Mouse (Mus musculus): ENCODE data around the gene Prox1. TPM values are rescaled to one million over a fixed set of nuclear protein-coding genes. Genes with fewer than 3 reads are reported as not detected.

Gene Prox1
- polyA plus RNA-seq, 1 experiment, result 0.01 TPM

DNA sequence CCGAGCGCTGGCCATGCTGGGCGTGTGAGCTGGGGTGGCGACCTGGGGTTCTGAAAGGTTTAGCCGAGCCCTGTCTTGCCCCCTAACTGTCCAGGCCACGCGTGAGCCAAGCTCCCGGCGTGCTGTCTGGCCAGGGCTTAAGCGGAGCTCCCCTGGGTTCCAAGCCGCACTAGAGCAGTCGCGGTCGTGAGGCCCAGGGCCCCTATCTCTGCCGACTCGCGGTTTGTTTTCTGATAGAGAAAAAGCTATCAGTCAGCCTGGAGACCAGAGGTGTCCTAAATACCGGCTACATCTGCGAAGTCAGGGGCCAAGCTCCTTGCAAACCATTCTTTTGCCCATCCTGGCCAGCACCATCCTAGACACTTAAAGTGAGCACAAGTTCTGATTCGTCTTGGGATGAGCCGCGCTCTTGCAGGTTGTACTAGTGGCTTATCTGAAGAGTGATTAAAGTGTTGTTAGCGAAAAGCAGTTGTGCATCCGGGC, 2.5 kb upstream of the Prox1 start:
- Histone ChIP-seq H3K4me3 (ENCODE audit: insufficient read depth, poor library complexity, severe bottlenecking) (no peak overlapping the region), H3K79me2 (ENCODE audit: control insufficient read depth, insufficient read depth) (no peaks in the 10 kb centered on the region), H3K79me3 (ENCODE audit: low read depth) (no peaks in the 10 kb centered on the region), H3K27me3 (ENCODE audit: control insufficient read depth, insufficient read depth, insufficient read length) (peaks cover 24% of the 10 kb centered on the region), H3K36me3 (ENCODE audit: control insufficient read depth, insufficient read depth) (no peaks in the 10 kb centered on the region), H3ac (ENCODE audit: control insufficient read depth, insufficient read length, low read depth) (no peak overlapping the region)
- TF ChIP-seq MYOD1 (IDR thresholded peaks at IDR 0.05; ENCODE audit: control insufficient read depth, insufficient read length, low read depth), result no peak
- no peak for TF ChIP-seq USF1 (IDR thresholded peaks at IDR 0.05; ENCODE audit: low read depth)
- no peak for TF ChIP-seq CTCF (IDR thresholded peaks at IDR 0.05; ENCODE audit: control insufficient read depth, insufficient read depth, insufficient read length)
- TF ChIP-seq CEBPB (IDR thresholded peaks at IDR 0.05; ENCODE audit: low read depth), result no peak
- TF ChIP-seq MYOG (IDR thresholded peaks at IDR 0.05; ENCODE audit: control insufficient read depth, extremely low read depth, insufficient read length), result no peak
- TF ChIP-seq FOSL1 (IDR thresholded peaks at IDR 0.05; ENCODE audit: insufficient read depth, low read length, poor library complexity, severe bottlenecking), result no peak
- TF ChIP-seq MAX (IDR thresholded peaks at IDR 0.05), result no peak

DNA sequence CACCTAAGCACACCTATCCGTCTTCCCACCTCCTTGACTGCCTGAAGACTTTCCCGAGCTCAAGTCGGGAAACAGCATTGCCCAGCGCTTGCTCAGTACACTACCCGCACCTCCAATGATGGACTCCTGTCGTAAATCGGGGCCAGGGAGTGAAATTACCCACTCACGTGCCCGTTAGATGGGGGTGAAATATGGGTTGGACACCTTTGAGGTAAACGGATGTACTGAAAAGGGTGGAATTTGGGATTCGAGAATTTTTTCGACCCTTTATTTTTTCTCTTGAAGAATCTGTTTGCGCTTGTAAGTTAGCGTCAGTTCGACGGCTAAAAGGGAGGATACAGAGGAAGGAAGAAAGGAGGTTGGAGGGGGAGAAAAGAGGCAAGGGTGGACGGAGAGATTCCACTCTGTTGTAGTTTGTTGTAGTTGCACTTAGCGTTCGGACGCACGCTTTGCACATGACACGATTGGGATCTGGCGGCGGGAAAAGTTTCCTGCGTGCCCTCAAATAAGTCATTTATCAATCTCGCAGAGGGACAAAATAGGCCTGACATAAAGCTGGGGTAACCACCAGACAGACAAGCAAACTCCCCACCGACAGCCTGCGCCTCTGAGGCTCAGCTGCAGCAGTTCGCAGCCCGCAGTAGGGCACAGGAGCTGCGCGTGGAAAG, 1.9 kb upstream of the Prox1 start:
- H3K36me3 ChIP-seq (ENCODE audit: control insufficient read depth, insufficient read depth), result no peaks in the 10 kb centered on the region
- peaks cover 25% of the 10 kb centered on the region for H3K27me3 ChIP-seq (ENCODE audit: control insufficient read depth, insufficient read depth, insufficient read length)
- H3K79me3 ChIP-seq (ENCODE audit: low read depth), result no peaks in the 10 kb centered on the region
- no peak overlapping the region for H3ac ChIP-seq (ENCODE audit: control insufficient read depth, insufficient read length, low read depth)
- H3K79me2 ChIP-seq (ENCODE audit: control insufficient read depth, insufficient read depth), result no peaks in the 10 kb centered on the region
- no peak for TF ChIP-seq MYOD1 (IDR thresholded peaks at IDR 0.05; ENCODE audit: control insufficient read depth, insufficient read length, low read depth)
- no peak for TF ChIP-seq CEBPB (IDR thresholded peaks at IDR 0.05; ENCODE audit: low read depth)
- no peak for TF ChIP-seq MAX (IDR thresholded peaks at IDR 0.05)
- TF ChIP-seq FOSL1 (IDR thresholded peaks at IDR 0.05; ENCODE audit: insufficient read depth, low read length, poor library complexity, severe bottlenecking), result no peak
- TF ChIP-seq USF1 (IDR thresholded peaks at IDR 0.05; ENCODE audit: low read depth), result no peak
- no peak for TF ChIP-seq CTCF (IDR thresholded peaks at IDR 0.05; ENCODE audit: control insufficient read depth, insufficient read depth, insufficient read length)
- TF ChIP-seq MYOG (IDR thresholded peaks at IDR 0.05; ENCODE audit: control insufficient read depth, extremely low read depth, insufficient read length), result no peak
- H3K4me3 ChIP-seq (ENCODE audit: insufficient read depth, poor library complexity, severe bottlenecking), result no peak overlapping the region

DNA sequence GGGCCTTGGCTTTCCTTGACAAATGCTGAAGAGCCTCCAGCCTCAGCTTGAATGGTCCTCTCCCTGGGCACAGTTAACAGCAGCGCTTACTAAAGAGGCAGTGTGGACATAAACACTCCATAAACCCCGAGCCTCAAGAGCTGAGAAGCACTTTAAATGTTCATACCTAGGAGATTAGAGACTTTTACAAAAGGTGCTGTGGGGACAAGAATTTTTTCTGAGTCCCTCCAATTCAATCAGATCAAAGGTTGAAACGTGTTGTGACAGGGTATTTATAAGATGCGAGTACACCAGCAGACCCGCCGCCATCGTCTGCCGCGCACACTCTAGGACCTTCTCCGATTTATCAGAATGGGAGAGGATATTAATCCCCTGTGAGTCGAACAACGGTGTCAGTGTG, 1.2 kb upstream of the Prox1 start:
- no peaks in the 10 kb centered on the region for H3K79me2 ChIP-seq (ENCODE audit: control insufficient read depth, insufficient read depth)
- no peak overlapping the region for H3K4me3 ChIP-seq (ENCODE audit: insufficient read depth, poor library complexity, severe bottlenecking)
- peaks cover 25% of the 10 kb centered on the region for H3K27me3 ChIP-seq (ENCODE audit: control insufficient read depth, insufficient read depth, insufficient read length)
- no peak overlapping the region for H3ac ChIP-seq (ENCODE audit: control insufficient read depth, insufficient read length, low read depth)
- no peak for TF ChIP-seq MYOG (IDR thresholded peaks at IDR 0.05; ENCODE audit: control insufficient read depth, extremely low read depth, insufficient read length)
- TF ChIP-seq FOSL1 (IDR thresholded peaks at IDR 0.05; ENCODE audit: insufficient read depth, low read length, poor library complexity, severe bottlenecking), result no peak
- no peak for TF ChIP-seq MAX (IDR thresholded peaks at IDR 0.05)
- TF ChIP-seq CEBPB (IDR thresholded peaks at IDR 0.05; ENCODE audit: low read depth), result no peak
- no peak for TF ChIP-seq USF1 (IDR thresholded peaks at IDR 0.05; ENCODE audit: low read depth)
- TF ChIP-seq CTCF (IDR thresholded peaks at IDR 0.05; ENCODE audit: control insufficient read depth, insufficient read depth, insufficient read length), result no peak
- TF ChIP-seq MYOD1 (IDR thresholded peaks at IDR 0.05; ENCODE audit: control insufficient read depth, insufficient read length, low read depth), result no peak
- H3K79me3 ChIP-seq (ENCODE audit: low read depth), result no peaks in the 10 kb centered on the region
- no peaks in the 10 kb centered on the region for H3K36me3 ChIP-seq (ENCODE audit: control insufficient read depth, insufficient read depth)

DNA sequence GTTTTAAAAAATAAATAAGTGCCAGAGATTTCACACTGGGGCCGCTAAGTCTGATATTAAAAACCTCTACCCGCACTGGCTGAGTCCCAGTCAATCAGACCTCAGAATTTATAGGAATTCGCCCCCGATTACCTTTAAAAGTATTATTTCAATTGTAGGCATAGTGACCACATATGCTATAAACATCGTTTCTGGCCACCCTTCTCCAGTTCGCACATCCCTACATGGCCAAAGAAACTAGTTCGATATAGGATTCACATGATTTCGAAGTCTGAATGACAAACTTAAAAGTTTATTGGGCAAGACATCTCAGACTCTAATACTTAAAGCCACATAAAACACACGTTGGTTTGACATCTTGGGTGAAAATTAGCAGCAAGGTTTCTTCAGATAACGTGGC, 827 bp upstream of the Prox1 start:
- H3K36me3 ChIP-seq (ENCODE audit: control insufficient read depth, insufficient read depth), result no peaks in the 10 kb centered on the region
- no peaks in the 10 kb centered on the region for H3K79me3 ChIP-seq (ENCODE audit: low read depth)
- peaks cover 25% of the 10 kb centered on the region for H3K27me3 ChIP-seq (ENCODE audit: control insufficient read depth, insufficient read depth, insufficient read length)
- no peak overlapping the region for H3ac ChIP-seq (ENCODE audit: control insufficient read depth, insufficient read length, low read depth)
- H3K4me3 ChIP-seq (ENCODE audit: insufficient read depth, poor library complexity, severe bottlenecking), result no peak overlapping the region
- no peak for TF ChIP-seq MAX (IDR thresholded peaks at IDR 0.05)
- no peak for TF ChIP-seq MYOD1 (IDR thresholded peaks at IDR 0.05; ENCODE audit: control insufficient read depth, insufficient read length, low read depth)
- no peak for TF ChIP-seq CEBPB (IDR thresholded peaks at IDR 0.05; ENCODE audit: low read depth)
- TF ChIP-seq CTCF (IDR thresholded peaks at IDR 0.05; ENCODE audit: control insufficient read depth, insufficient read depth, insufficient read length), result no peak
- H3K79me2 ChIP-seq (ENCODE audit: control insufficient read depth, insufficient read depth), result no peaks in the 10 kb centered on the region

DNA sequence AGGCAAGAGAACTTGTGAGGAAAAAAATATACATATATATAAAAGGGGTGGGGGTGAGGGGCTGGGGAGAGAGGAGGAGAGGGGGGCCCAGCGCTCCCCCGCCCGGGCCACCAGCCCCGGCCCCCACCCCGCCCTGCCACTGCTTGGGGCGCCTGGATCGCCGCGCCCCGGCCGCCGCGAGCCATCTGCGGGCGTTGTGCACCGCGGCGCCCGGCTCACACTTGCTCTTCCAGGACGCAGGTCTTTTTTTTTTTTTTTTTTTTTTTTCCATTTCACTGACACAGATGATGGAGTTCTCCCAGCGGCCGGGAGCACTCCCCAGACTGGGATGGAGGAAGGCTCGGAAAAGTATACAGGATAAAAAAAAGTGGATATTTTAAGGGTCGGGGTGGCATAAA, 304 bp upstream of the Prox1 start:
- no peak for TF ChIP-seq USF1 (IDR thresholded peaks at IDR 0.05; ENCODE audit: low read depth)
- no peak for TF ChIP-seq FOSL1 (IDR thresholded peaks at IDR 0.05; ENCODE audit: insufficient read depth, low read length, poor library complexity, severe bottlenecking)
- no peak for TF ChIP-seq MYOD1 (IDR thresholded peaks at IDR 0.05; ENCODE audit: control insufficient read depth, insufficient read length, low read depth)
- no peak for TF ChIP-seq MAX (IDR thresholded peaks at IDR 0.05)
- TF ChIP-seq CEBPB (IDR thresholded peaks at IDR 0.05; ENCODE audit: low read depth), result no peak
- no peak for TF ChIP-seq CTCF (IDR thresholded peaks at IDR 0.05; ENCODE audit: control insufficient read depth, insufficient read depth, insufficient read length)
- no peak for TF ChIP-seq MYOG (IDR thresholded peaks at IDR 0.05; ENCODE audit: control insufficient read depth, extremely low read depth, insufficient read length)
- Histone ChIP-seq H3K79me2 (ENCODE audit: control insufficient read depth, insufficient read depth) (no peaks in the 10 kb centered on the region), H3K4me3 (ENCODE audit: insufficient read depth, poor library complexity, severe bottlenecking) (no peak overlapping the region), H3K27me3 (ENCODE audit: control insufficient read depth, insufficient read depth, insufficient read length) (peaks cover 25% of the 10 kb centered on the region), H3ac (ENCODE audit: control insufficient read depth, insufficient read length, low read depth) (no peak overlapping the region), H3K36me3 (ENCODE audit: control insufficient read depth, insufficient read depth) (no peaks in the 10 kb centered on the region), H3K79me3 (ENCODE audit: low read depth) (no peaks in the 10 kb centered on the region)

Measured in C2C12 (cell line).